Mouse (Mus musculus): ENCODE measurements at regions not wholly inside any gene's neighbourhood (a gene's known extent, or its start where the extent isn't known, plus 50 kb on each side); places are given as distances from the start of the nearest gene placed in this dataset.

DNA sequence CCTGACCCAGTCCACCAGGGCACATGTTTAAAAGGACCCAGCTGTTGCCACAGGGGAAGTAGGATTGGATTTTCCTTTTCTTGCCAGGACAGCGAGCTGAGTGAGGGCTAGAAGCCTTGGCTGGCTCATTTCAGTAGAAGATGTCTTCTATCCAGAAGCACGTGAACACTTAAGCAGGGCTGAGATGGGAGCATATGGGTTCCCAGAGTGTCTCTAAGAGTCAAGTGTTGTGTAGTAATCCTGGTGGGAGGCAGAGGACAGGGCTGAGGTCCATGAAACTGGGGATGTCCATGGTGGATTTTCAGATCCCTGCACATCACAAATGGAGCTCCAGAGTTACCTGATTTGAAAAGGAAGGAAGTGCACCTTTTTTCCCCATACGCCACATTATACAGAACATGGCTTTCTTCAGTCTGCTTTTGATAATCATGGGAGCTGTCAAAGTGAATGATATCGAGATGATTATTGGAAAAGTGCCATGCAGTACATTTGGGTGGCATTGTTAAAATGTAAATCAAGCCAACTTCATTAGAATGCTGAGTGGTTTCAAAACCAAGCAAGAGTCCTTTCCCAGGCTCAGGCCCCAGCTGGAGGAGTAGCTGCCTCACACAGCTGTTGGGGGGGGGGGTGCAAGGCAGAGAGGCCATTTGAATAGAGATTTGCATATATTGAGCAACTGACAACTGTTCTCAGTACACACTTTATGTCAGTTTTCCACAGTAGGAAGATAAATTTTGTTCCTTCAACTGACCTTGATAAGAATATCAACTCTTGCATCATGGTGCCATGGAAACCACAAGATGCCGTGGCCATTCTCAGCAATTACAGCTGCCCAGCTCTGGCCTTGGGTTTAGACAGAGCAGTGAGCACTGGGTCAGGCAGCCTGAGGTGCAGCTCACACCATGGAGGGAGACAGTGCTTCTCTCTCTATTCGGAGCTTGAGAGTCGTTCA lies 81.7 kb downstream of the Slc35b3 start:
- peak; percentile 11 to 27 for DNase-seq

GRCm38 (mm10) chr13:38875923-38876322 lies 84.8 kb downstream of the Slc35b3 start:
- no peak for DNase-seq

DNA sequence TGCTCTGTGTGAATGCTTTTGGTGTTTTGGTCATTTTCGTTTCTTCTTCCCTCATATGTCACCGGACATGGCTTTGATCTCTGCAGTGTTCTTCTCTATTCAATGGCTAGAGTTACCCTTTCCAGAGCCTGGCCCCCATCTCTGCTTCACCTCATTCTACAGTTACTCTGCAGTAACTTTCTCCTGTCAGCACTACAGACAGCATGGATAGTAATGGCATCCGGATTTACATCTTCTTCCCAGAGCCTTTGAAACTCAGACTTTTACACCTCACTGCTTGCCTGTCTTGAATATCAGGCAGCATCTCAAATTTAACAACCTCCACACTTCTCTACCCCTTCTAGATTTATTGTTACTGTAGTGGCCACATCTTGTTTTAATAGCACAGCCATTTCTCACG lies 96.7 kb downstream of the Slc35b3 start:
- no peak for DNase-seq

GRCm38 (mm10) chr13:38855742-38856141 lies 104.9 kb downstream of the Slc35b3 start:
- DNase-seq = no peak

- no peak for DNase-seq
These were observed 105.7 kb downstream of the Slc35b3 start for GRCm38 (mm10) chr13:38854986-38855385.

- no peak for DNase-seq
These were observed 107.8 kb downstream of the Slc35b3 start for GRCm38 (mm10) chr13:38852868-38853267.

GRCm38 (mm10) chr13:38851820-38852219 lies 108.9 kb downstream of the Slc35b3 start:
- DNase-seq = no peak

DNA sequence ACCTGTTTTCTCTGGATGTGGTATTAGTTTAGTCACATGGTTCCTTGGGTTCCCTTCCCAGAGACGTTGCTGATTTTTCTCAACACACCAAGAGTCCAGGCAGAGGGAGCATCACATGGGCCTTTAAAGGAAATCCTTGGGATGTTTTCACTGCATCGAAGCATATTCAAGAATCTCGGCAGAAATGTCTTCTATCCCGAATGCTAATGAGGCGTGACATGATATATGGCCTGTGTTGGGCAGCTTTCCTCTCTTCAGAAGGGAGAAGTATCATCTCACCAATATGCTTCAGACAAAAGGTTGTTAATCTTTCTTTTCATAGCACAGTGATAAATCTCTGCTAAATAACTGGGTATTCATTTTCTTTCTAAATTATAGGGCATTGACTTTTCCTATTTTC lies 122.4 kb downstream of the Slc35b3 start:
- DNase-seq = no peak

DNA sequence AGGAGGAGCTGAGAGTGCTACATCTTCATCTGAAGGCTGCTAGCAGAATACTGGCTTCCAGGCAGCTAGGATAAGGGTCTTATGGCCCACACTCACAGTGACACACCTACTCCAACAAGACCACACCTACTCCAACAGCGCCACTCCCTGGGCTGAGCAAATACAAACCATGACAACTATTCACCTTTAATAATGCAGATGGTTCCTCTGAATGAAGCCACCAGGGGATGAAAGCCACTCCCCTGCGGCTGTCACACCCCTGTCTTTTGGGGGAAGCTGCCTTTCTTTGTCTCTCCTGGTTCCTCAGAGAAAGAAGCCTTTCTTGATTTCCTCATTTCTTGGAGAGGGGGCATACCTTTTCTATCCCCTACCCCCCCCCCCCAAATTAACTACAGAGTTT lies 135.0 kb downstream of the Slc35b3 start:
- no peak for DNase-seq

GRCm38 (mm10) chr13:38819526-38819925 lies 141.1 kb downstream of the Slc35b3 start:
- no peak for DNase-seq

GRCm38 (mm10) chr13:38818781-38819180 lies 141.9 kb downstream of the Slc35b3 start:
- DNase-seq = no peak

DNA sequence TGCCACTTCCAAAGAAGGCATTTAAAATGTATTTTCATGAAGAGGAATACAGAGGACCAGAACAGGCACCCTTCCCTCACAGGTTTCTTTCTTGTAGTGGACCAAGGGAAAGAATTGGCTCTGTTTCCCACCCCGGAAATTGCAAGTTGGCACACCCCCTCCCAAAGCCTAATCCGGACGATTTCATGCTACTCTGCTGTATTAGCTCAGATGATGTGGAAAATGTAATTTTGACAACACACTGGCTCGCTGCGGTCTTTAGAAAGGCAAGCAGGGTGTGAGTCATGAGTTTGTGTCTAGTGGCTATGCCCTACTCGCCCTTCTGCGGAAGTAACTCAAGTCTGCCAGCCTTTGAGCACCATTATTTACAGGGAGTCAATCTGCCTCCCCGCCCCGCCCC lies 144.4 kb downstream of the Slc35b3 start:
- no peak for DNase-seq

GRCm38 (mm10) chr13:38815002-38815707 lies 145.5 kb downstream of the Slc35b3 start:
- no peak for DNase-seq

DNA sequence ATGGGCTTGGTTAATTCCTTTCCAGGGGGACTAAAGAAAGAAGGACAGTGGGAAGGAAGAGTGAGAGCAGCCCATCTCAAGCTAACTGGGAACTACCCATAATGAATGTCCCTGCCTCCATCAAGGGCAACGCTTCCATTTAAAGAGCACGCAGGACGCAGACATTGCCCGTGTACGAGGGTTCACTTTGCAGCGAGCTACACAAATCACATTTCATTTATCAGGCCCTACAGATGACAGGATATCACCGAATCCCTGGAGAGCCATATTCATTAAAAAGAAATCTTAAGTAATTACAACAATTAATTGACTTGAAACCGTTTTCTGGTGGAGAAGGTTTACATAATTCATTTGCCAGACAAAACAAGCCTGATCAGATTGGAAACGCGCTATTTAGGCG lies 139.7 kb upstream of the Eef1e1 start:
- no peak for DNase-seq

- no peak for DNase-seq
These were observed 134.6 kb upstream of the Eef1e1 start for GRCm38 (mm10) chr13:38793456-38793855.

- DNase-seq = no peak
These were observed 121.8 kb upstream of the Eef1e1 start for GRCm38 (mm10) chr13:38780630-38781010.

- no peak for DNase-seq
These were observed 121.2 kb upstream of the Eef1e1 start for GRCm38 (mm10) chr13:38779984-38780629.

DNA sequence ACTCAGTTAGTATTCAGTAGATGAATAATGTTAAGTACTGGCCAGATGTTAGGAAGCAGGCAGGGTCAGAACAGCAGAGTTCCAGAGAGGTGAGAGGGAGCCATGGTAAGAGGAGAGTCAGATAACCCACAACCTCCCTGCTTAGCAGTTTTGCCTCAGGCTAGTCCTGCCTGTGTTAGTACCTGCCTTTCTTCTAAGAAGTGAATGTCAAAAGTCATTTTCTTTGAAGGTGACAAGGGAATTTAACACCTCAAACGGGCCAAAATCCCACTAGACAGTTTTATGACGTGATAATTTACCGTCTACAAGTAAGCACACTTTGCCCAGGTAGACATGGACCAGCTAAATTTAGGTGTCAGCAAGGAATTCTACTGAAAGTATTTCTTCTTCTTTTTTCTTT lies 117.7 kb upstream of the Eef1e1 start:
- no peak for DNase-seq

DNA sequence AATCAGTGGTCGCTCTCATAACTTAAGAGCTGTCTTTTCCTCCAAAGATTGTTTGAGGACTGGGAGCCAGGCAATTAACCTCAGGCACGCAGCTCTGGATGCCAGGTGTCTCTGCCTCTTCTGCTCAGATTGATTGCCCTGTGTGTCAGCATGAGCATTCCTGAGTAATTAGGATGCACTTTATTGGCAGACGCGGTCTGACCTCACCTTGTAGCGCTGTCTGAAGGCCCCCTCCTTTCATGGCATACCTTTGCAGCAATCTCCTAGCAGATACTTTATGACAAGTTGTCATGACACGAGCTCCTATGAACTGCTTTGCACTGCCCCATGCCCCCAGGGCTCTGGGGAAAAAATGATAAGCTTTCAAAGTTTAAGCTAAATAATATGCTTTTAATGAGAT lies 114.1 kb upstream of the Eef1e1 start:
- no peak for DNase-seq

- DNase-seq = peak in 1 of 2 experiments; percentile 5
These were observed 107.3 kb upstream of the Eef1e1 start for GRCm38 (mm10) chr13:38766133-38766532.

DNA sequence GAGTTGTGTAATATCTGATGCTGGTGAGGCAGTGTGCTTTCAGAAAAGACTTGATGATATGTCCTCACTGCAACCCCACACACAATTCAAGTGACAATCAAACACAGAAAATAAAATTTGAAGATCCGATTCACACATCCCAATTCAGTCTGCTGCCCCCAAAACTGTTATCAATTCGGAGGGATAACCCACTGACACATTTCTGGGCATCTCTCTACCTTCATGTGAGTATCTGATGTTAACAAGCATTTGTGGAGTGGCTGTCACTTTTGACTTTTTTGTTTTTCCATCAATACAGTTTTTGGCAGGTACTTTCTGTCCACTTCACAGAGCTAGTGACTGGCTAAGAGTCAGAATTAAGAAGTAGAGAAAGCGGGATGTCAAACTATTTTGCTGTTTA lies 101.4 kb upstream of the Eef1e1 start:
- DNase-seq = no peak

GRCm38 (mm10) chr13:38756629-38757227 lies 97.9 kb upstream of the Eef1e1 start:
- DNase-seq = no peak

GRCm38 (mm10) chr13:38753722-38754121 lies 94.9 kb upstream of the Eef1e1 start:
- no peak for DNase-seq
